Mouse (Mus musculus): Measurements from ENCODE around the gene Sf3b1. TPM values are rescaled to one million over a fixed set of nuclear protein-coding genes. Genes with fewer than 3 reads are reported as not detected.
A peak's percentile ranks its signal among the peaks of the same experiment; 100 is the strongest.

The Sf3b1 gene
- total and polyA plus RNA-seq, 3 experiments: 111 to 167 (median 118) TPM

- TF ChIP-seq E2F4 (IDR thresholded peaks at IDR 0.05; ENCODE audit: borderline replicate concordance, low read depth, low read length) (no peak), USF2 (IDR thresholded peaks at IDR 0.05; ENCODE audit: borderline replicate concordance in 1 of 2, insufficient read depth in 1 of 2, low read depth in 1 of 2, low read length in 2 of 2) (no peak), ZNF384 (IDR thresholded peaks at IDR 0.05; ENCODE audit: low read depth, low read length) (no peak)
Observed at GRCm38 (mm10) chr1:54983339-54983738, 43.9 kb downstream of the Sf3b1 start (continued).

DNA sequence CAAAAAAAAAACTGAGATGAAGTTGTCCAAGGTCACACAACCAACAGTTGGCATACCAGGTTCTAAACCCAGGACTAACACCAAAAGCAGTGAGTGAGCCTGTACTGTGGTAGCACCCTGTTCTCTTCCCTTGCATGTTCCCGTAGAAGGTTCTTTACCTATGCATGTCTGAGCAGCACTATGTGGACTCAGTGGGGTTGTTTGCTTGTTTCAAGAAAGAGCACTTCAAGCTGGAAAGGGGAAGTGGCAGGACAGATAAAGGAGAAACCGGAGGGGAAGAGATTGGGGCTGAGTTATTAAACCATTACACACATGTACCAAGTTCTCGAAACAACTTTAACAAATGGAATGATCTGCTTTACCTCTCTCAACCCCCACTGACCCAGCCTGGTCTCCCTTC is 44.6 kb downstream of the Sf3b1 start:
- Histone ChIP-seq H3K4me1 (ENCODE audit: control insufficient read depth in 1 of 2, insufficient read depth in 2 of 2, low read length in 2 of 2) (peaks cover 3 to 9% of the 10 kb centered on the region in 2 experiments), H3K27me3 (ENCODE audit: control insufficient read depth in 1 of 2, insufficient read depth in 2 of 2, low read length in 2 of 2) (no peaks in the 10 kb centered on the region; a peak in 1 of 4 replicates), H3K79me2 (ENCODE audit: control insufficient read depth, insufficient read depth, low read length, poor library complexity) (no peaks in the 10 kb centered on the region), H3K27ac (ENCODE audit: control insufficient read depth, low read depth, low read length) (peak overlapping the region; percentile 17; the same call in 1 of the 2 replicates), H3K36me3 (ENCODE audit: control insufficient read depth in 1 of 2, insufficient read depth in 2 of 2, low read length in 2 of 2) (peaks cover 12 to 20% of the 10 kb centered on the region in 2 experiments), H3K9ac (ENCODE audit: control insufficient read depth, low read depth, low read length, poor library complexity, severe bottlenecking) (no peak overlapping the region), H3K4me3 (ENCODE audit: control insufficient read depth in 1 of 2, insufficient read depth in 1 of 2, low read depth in 2 of 2, low read length in 2 of 2) (no peak overlapping the region), H3K9me3 (replicated peaks; ENCODE audit: insufficient read depth, low read length) (no peaks in the 10 kb centered on the region)
- TF ChIP-seq USF2 (IDR thresholded peaks at IDR 0.05; ENCODE audit: borderline replicate concordance in 1 of 2, insufficient read depth in 1 of 2, low read depth in 1 of 2, low read length in 2 of 2) (no peak), GATA1 (IDR thresholded peaks at IDR 0.05; ENCODE audit: low read depth, low read length) (peak; percentile 89), SMC3 (IDR thresholded peaks at IDR 0.05; ENCODE audit: low read depth, low read length) (peak; percentile 43), TCF12 (IDR thresholded peaks at IDR 0.05; ENCODE audit: low read depth, low read length) (peak; percentile 44; the same call in 1 of the 2 replicates), RCOR1 (IDR thresholded peaks at IDR 0.05; ENCODE audit: low read depth, low read length) (peak; percentile 91), EP300 (IDR thresholded peaks at IDR 0.05; ENCODE audit: low read depth in 1 of 2, low read length in 2 of 2) (peak; percentile 59 to 88), ETS1 (IDR thresholded peaks at IDR 0.05; ENCODE audit: low read depth, low read length) (0 out of 2 replicates have a peak, but pooled peaks have one; percentile 25), UBTF (IDR thresholded peaks at IDR 0.05; ENCODE audit: borderline replicate concordance, insufficient read depth, low read depth, low read length) (no peak), TAL1 (IDR thresholded peaks at IDR 0.05; ENCODE audit: low read length) (0 out of 2 replicates have a peak, but pooled peaks have one; percentile 11), ZNF384 (IDR thresholded peaks at IDR 0.05; ENCODE audit: low read depth, low read length) (peak; percentile 5; the same call in 1 of the 2 replicates), CTCF (IDR thresholded peaks at IDR 0.05 in 2 of 3, conservative IDR thresholded peaks at IDR 0.05 in 1 of 3; ENCODE audit: control insufficient read depth in 1 of 3, insufficient read depth in 1 of 3, low read depth in 2 of 3, low read length in 3 of 3, poor library complexity in 1 of 3, severe bottlenecking in 1 of 3) (no peak), MYC (IDR thresholded peaks at IDR 0.05; ENCODE audit: low read depth, low read length) (0 out of 2 replicates have a peak, but pooled peaks have one; percentile 46)
- DNase-seq (ENCODE audit: low read depth, low spot score): peak; percentile 85

- H3K27ac ChIP-seq (ENCODE audit: control insufficient read depth, low read depth, low read length): no peak overlapping the region
- H3K79me2 ChIP-seq (ENCODE audit: control insufficient read depth, insufficient read depth, low read length, poor library complexity): no peaks in the 10 kb centered on the region
- no peak overlapping the region for H3K9ac ChIP-seq (ENCODE audit: control insufficient read depth, low read depth, low read length, poor library complexity, severe bottlenecking)
- H3K4me1 ChIP-seq (ENCODE audit: control insufficient read depth in 1 of 2, insufficient read depth in 2 of 2, low read length in 2 of 2): peaks cover 3 to 9% of the 10 kb centered on the region in 2 experiments
- peak; percentile 52 for DNase-seq (ENCODE audit: low read depth, low spot score)
- peaks cover 0 to 12% of the 10 kb centered on the region in 2 experiments; a peak in 2 of 4 replicates for H3K36me3 ChIP-seq (ENCODE audit: control insufficient read depth in 1 of 2, insufficient read depth in 2 of 2, low read length in 2 of 2)
- no peak overlapping the region for H3K4me3 ChIP-seq (ENCODE audit: control insufficient read depth in 1 of 2, insufficient read depth in 1 of 2, low read depth in 2 of 2, low read length in 2 of 2)
- H3K9me3 ChIP-seq (replicated peaks; ENCODE audit: insufficient read depth, low read length): no peaks in the 10 kb centered on the region
- TF ChIP-seq CTCF (IDR thresholded peaks at IDR 0.05 in 2 of 3, conservative IDR thresholded peaks at IDR 0.05 in 1 of 3; ENCODE audit: control insufficient read depth in 1 of 3, insufficient read depth in 1 of 3, low read depth in 2 of 3, low read length in 3 of 3, poor library complexity in 1 of 3, severe bottlenecking in 1 of 3) (peak in 2 of 3 experiments; percentile 31 to 79; a peak in 3 of 6 replicates), ZC3H11A (IDR thresholded peaks at IDR 0.05; ENCODE audit: low read depth, low read length) (peak; percentile 87), POLR2AphosphoS5 (IDR thresholded peaks at IDR 0.05; ENCODE audit: borderline replicate concordance, low read depth, low read length) (no peak), HCFC1 (IDR thresholded peaks at IDR 0.05; ENCODE audit: low read depth, low read length) (no peak), RAD21 (IDR thresholded peaks at IDR 0.05; ENCODE audit: low read depth, low read length) (peak; percentile 95), MXI1 (IDR thresholded peaks at IDR 0.05; ENCODE audit: low read depth, low read length) (no peak), TBP (IDR thresholded peaks at IDR 0.05; ENCODE audit: low read depth, low read length) (no peak), ELF1 (IDR thresholded peaks at IDR 0.05; ENCODE audit: low read depth, low read length) (no peak), ZMIZ1 (IDR thresholded peaks at IDR 0.05; ENCODE audit: low read depth, low read length) (no peak), SMC3 (IDR thresholded peaks at IDR 0.05; ENCODE audit: low read depth, low read length) (peak; percentile 92)
- no peaks in the 10 kb centered on the region; a peak in 1 of 4 replicates for H3K27me3 ChIP-seq (ENCODE audit: control insufficient read depth in 1 of 2, insufficient read depth in 2 of 2, low read length in 2 of 2)
Observed at GRCm38 (mm10) chr1:54979226-54979984, 47.9 kb downstream of the Sf3b1 start.

Data from MEL (cell line).